Mouse (Mus musculus): ENCODE results near the gene 4930595M18Rik. TPM values are rescaled to one million over a fixed set of nuclear protein-coding genes. Genes with fewer than 3 reads are reported as not detected.

4930595M18Rik gene
- total RNA-seq (2022), result not detected

- no peak for DNase-seq (ENCODE audit: low spot score in 2 of 2)
These were observed at the start of gene 4930595M18Rik for GRCm38 (mm10) chrX:81458021-81458420. Gene 4930595M18Rik, minus strand, starts transcription at chrX:81458121.

DNA sequence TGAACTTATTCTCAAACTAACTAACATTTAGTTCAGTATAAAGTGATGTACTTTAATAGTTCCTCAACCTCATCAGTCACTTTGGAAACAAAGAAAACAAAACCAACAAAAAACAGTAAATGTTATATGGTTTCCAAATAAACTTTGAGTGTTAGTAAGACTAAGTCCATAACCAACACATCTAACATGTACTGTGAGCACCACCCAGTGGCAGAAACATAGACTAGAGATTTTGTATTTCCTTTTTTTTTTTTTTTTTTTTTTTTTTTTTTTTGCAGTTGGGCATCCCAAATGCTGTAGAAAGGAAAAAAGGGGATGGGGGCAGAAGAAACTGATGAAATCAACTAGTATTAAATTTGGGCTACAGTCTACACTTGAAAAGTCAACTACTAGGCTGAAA lies 14.6 kb upstream of the 4930595M18Rik start:
- DNase-seq (ENCODE audit: low spot score in 2 of 2), result no peak

Measured in layer of hippocampus, adult 8-10 months (tissue).